Mouse (Mus musculus) liver, embryonic 14.5 days (tissue): ENCODE data around the gene Gtsf1. TPM values are rescaled to one million over a fixed set of nuclear protein-coding genes. Genes with fewer than 3 reads are reported as not detected.
"Not testable (repeated sequence)": the region's sequence is repeated elsewhere in the genome, so short reads cannot be mapped to it uniquely, and the experiment has no call there.

Experiments
- ATAC-seq: fragments of 200-750 bp; cut with Nextera tagmentation; 2 replicates; pipeline ENCODE4 v1.8.0; 2017; ENCODE audit warnings: moderate number of reproducible peaks, mild to moderate bottlenecking, moderate library complexity; ENCODE audit not compliant: insufficient read depth
- DNase-seq, 3 experiments: peaks; one replicate each; pipeline ENCODE4 v3.0.0-alpha.2; 2012 to 2013; ENCODE audit warnings: low read depth in 3 of 3, low spot score in 3 of 3
- H3K27ac ChIP-seq: fragments of 300-500 bp; sonication (generic); 2 replicates; pipeline ENCODE4 v1.5.1; 2014; ENCODE audit warnings: moderate library complexity, mild to moderate bottlenecking, control low read depth, inconsistent platforms
- H3K27me3 ChIP-seq: fragments of 300-500 bp; sonication (generic); 2 replicates; pipeline ENCODE4 v1.6.1; 2014; ENCODE audit warnings: mild to moderate bottlenecking, low read length, moderate library complexity; ENCODE audit not compliant: control insufficient read depth, insufficient read depth
- H3K36me3 ChIP-seq: fragments of 300-500 bp; sonication (generic); replicated peaks from 2 replicates; pipeline ENCODE4 v1.6.1; 2014; ENCODE audit warnings: low read depth; ENCODE audit not compliant: control insufficient read depth, insufficient read depth
- H3K4me1 ChIP-seq, 2 experiments: fragments of 200-500 bp in 1 of 2; fragments of 300-500 bp in 1 of 2; sonication (generic) in 1 of 2; replicated peaks; 2 replicates each; pipeline ENCODE4 v1.6.1; 2012 to 2014; ENCODE audit warnings: antibody characterized with exemption in 1 of 2, inconsistent platforms in 1 of 2, low read length in 1 of 2; ENCODE audit not compliant: control insufficient read depth in 2 of 2, insufficient read depth in 2 of 2
- H3K4me2 ChIP-seq: fragments of 300-500 bp; sonication (generic); 2 replicates; pipeline ENCODE4 v1.6.1; 2014; ENCODE audit warnings: low read depth, mild to moderate bottlenecking, control low read depth, moderate library complexity
- H3K4me3 ChIP-seq, 2 experiments: fragments of 200-500 bp in 1 of 2; fragments of 300-500 bp in 1 of 2; sonication (generic) in 1 of 2; 2 replicates each; pipeline ENCODE4 v1.5.1; 2012 to 2014; ENCODE audit warnings: low read depth in 2 of 2, low read length in 2 of 2, mild to moderate bottlenecking in 2 of 2, control low read depth in 1 of 2, inconsistent platforms in 1 of 2, moderate library complexity in 1 of 2; ENCODE audit not compliant: insufficient read depth in 1 of 2
- H3K9ac ChIP-seq: fragments of 300-500 bp; sonication (generic); replicated peaks from 2 replicates; pipeline ENCODE4 v1.6.1; 2014; ENCODE audit warnings: mild to moderate bottlenecking, control low read depth, moderate library complexity
- H3K9me3 ChIP-seq: fragments of 300-500 bp; sonication (generic); 2 replicates; pipeline ENCODE4 v1.6.1; 2016; ENCODE audit warnings: low read length, mixed read lengths; ENCODE audit not compliant: control insufficient read depth
- CTCF ChIP-seq: IDR thresholded peaks from 2 replicates; pipeline ENCODE4 v1.5.1; 2016; ENCODE audit warnings: antibody characterized with exemption, low read depth, control low read depth
- EP300 ChIP-seq: IDR thresholded peaks from 2 replicates; pipeline ENCODE4 v1.6.1; 2016; ENCODE audit warnings: antibody characterized with exemption, low read depth
- WGBS: fragments of 180-500 bp; shearing (Covaris S2); extraction: QIAGEN DNeasy Blood & Tissue Kit; methylation state at CpG from one replicate; pipeline ENCODE4 v1.1.7; 2014; ENCODE audit not compliant: insufficient replicate concordance; 5-methylcytosine and 5-hydroxymethylcytosine counted together
- polyA plus RNA-seq, 2 experiments: library from polyadenylated mRNA; depleted of rRNA in 1 of 2; stranded (reverse) in 1 of 2; unstranded in 1 of 2; fragments of >200 nt; fragmentation: Nextera tagmentation in 1 of 2; extraction: Ambion mirVana in 1 of 2; gene quantifications; 2 replicates each; pipeline versions ENCODE4 v1.2.1 to v1.2.3; 2012 to 2014

Gtsf1 gene
- polyA plus RNA-seq, 2 experiments = not detected

GRCm38 (mm10) chr15:103471488-103472194, 41.4 kb upstream of the Gtsf1 start:
- H3K27ac ChIP-seq = no peak overlapping the region
- WGBS = 67% methylated on average over 7 of the region's 7 CpGs
- no peak for DNase-seq
- TF ChIP-seq EP300 (no peak), CTCF (no peak)
- no peak for ATAC-seq
- H3K9ac ChIP-seq = no peak overlapping the region
- no peak overlapping the region for H3K4me3 ChIP-seq
- H3K36me3 ChIP-seq = no peaks in the 10 kb centered on the region
- no peaks in the 10 kb centered on the region for H3K4me1 ChIP-seq
- H3K4me2 ChIP-seq = no peak overlapping the region
- H3K9me3 ChIP-seq = no peaks in the 10 kb centered on the region
- H3K27me3 ChIP-seq = no peaks in the 10 kb centered on the region

GRCm38 (mm10) chr15:103462539-103463261, 32.4 kb upstream of the Gtsf1 start:
- Histone ChIP-seq H3K4me3 (no peak overlapping the region), H3K4me1 (no peaks in the 10 kb centered on the region), H3K27ac (no peak overlapping the region), H3K9me3 (no peaks in the 10 kb centered on the region), H3K36me3 (no peaks in the 10 kb centered on the region), H3K4me2 (no peak overlapping the region), H3K9ac (no peak overlapping the region), H3K27me3 (no peaks in the 10 kb centered on the region)
- no peak for DNase-seq
- WGBS = 58% methylated on average over 7 of the region's 7 CpGs
- no peak for TF ChIP-seq EP300
- no peak for TF ChIP-seq CTCF
- no peak for ATAC-seq

GRCm38 (mm10) chr15:103454449-103454848, 24.2 kb upstream of the Gtsf1 start:
- Histone ChIP-seq H3K36me3 (no peaks in the 10 kb centered on the region), H3K27ac (no peak overlapping the region), H3K9ac (no peak overlapping the region), H3K9me3 (no peaks in the 10 kb centered on the region), H3K27me3 (no peaks in the 10 kb centered on the region), H3K4me1 (0 out of 4 replicates have a peak, but pooled peaks cover 0 to 2% of the 10 kb centered on the region in 2 experiments), H3K4me2 (peak overlapping the region; percentile 33), H3K4me3 (peak overlapping the region; percentile 18 to 39; a peak in 3 of 4 replicates)
- ATAC-seq = no peak
- no peak for DNase-seq
- TF ChIP-seq CTCF (no peak), EP300 (no peak)
- 31% methylated on average over 6 of the region's 6 CpGs for WGBS

- Histone ChIP-seq H3K4me2 (peak within 1 kb of the TSS; percentile 33), H3K27ac (no peak within 1 kb of the TSS), H3K4me3 (peak within 1 kb of the TSS; percentile 39 to 62), H3K36me3 (no peaks in the 10 kb centered on the region), H3K4me1 (0 out of 4 replicates have a peak, but pooled peaks cover 0 to 2% of the 10 kb centered on the region in 2 experiments), H3K27me3 (no peaks in the 10 kb centered on the region), H3K9ac (no peak within 1 kb of the TSS), H3K9me3 (no peaks in the 10 kb centered on the region)
- WGBS = 23% methylated on average over 13 of the region's 13 CpGs
- DNase-seq = peak; percentile 34 to 48 (median 40)
- ATAC-seq = peak; percentile 68
- TF ChIP-seq CTCF (no peak), EP300 (no peak)
Observed at GRCm38 (mm10) chr15:103453551-103454218, 23.4 kb upstream of the Gtsf1 start, which contains the start of gene Nckap1l. Gene Nckap1l, plus strand, starts transcription at chr15:103453794.

DNA sequence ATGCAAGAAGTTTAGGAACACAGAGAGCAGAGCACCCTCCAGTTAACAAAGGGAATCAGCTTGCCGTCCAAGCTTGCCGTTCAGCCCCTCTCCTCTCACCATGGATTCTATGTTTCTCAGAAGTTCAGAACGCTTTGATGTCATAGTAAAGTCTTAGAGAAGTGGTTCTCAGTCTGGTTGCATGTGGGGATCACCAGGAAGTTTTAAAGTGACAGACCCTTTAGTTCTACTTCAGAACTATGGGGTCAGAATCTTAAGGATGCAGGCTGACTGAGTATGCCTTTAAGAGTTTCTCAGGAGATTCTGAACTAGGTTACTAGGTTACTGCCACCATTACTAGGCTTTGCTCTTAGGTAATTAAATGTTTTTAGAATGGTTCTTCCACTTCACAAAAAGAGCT, 18.1 kb upstream of the Gtsf1 start, which contains the start of gene Gtsf2:
Gene Gtsf2, minus strand, starts transcription at position 101 of the 400 bp plus-strand sequence.
- Histone ChIP-seq H3K36me3 (no peaks in the 10 kb centered on the region), H3K4me2 (no peak within 1 kb of the TSS), H3K9ac (no peak within 1 kb of the TSS), H3K27ac (no peak within 1 kb of the TSS), H3K4me1 (no peaks in the 10 kb centered on the region), H3K27me3 (no peaks in the 10 kb centered on the region), H3K4me3 (no peak within 1 kb of the TSS), H3K9me3 (no peaks in the 10 kb centered on the region)
- WGBS = 39% methylated on average over 3 of the region's 3 CpGs
- TF ChIP-seq EP300 (no peak), CTCF (no peak)
- ATAC-seq (no peak), DNase-seq (no peak)

- not testable (repeated sequence) for H3K4me3 ChIP-seq, DNase-seq
- 72% methylated on average over 4 of the region's 4 CpGs for WGBS
Observed at GRCm38 (mm10) chr15:103445966-103446365, 15.7 kb upstream of the Gtsf1 start.

More at GRCm38 (mm10) chr15:103445966-103446365, 15.7 kb upstream of the Gtsf1 start:
- not testable (repeated sequence) for ATAC-seq, H3K9ac ChIP-seq, H3K27ac ChIP-seq, H3K4me2 ChIP-seq, H3K36me3 ChIP-seq, H3K9me3 ChIP-seq, H3K4me1 ChIP-seq, H3K27me3 ChIP-seq
